34 mouse cellular contexts compared by ENCODE assay signal in the genomic region with DNA sequence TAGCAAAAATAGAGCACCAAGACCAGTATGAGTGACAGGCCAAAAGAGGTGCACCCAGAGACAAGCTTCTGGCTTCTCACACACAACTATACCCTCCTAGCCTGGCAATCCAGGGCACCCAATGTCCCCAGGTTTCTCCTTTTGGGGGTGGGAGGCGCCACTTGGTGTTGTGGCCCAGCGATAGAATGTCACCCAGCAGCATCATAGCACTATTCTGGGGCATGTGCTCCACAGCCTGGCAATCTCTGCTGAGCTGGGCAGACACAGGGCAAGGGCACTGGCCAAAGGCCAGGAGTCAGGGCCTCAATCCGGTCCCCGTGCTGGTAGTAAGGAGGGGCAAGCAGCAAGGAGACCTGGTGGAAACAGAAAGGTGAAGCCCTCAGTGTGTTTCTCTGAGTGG. TPM values are rescaled to one million over a fixed set of nuclear protein-coding genes. Genes with fewer than 3 reads are reported as not detected.
DNase-seq lines count a peak whose midpoint lies in the region; ATAC-seq and TF ChIP-seq lines count a peak whose summit lies in the region.
"Had no signal": no experiment of that assay in that cellular context is flagged by ENCODE, and none has a peak within 500 bp of the region (broad histone marks: within the 10 kb centered on the region; RNA-seq: fewer than 3 reads in every experiment).

No protein-coding gene starts in this region.

- no peak overlapping the region for H3K4me3 ChIP-seq in embryonic facial prominence, embryonic 15.5 days (replicated peaks)
- H3K4me3 ChIP-seq in embryonic facial prominence, embryonic 10.5 days = no peak overlapping the region
- H3K4me3 ChIP-seq in myocyte = no peak overlapping the region
- H3K4me3 ChIP-seq: embryonic facial prominence, embryonic 13.5 days; erythroblast, embryonic 14.5 days; hindbrain, embryonic 12.5 days; intestine, embryonic 15.5 days; left cerebral cortex, adult 2 months; limb, embryonic 12.5 days; liver, embryonic 15.5 days; neural tube, embryonic 15.5 days had no signal

- no peaks in the 10 kb centered on the region for H3K9me3 ChIP-seq in embryonic facial prominence, embryonic 15.5 days (replicated peaks)
- H3K9me3 ChIP-seq in embryonic facial prominence, embryonic 10.5 days = no peaks in the 10 kb centered on the region
- H3K9me3 ChIP-seq: embryonic facial prominence, embryonic 13.5 days; hindbrain, embryonic 12.5 days; intestine, embryonic 15.5 days; limb, embryonic 12.5 days; liver, embryonic 15.5 days; neural tube, embryonic 15.5 days had no signal

- 0 out of 2 replicates have a peak, but pooled peaks cover 5% of the 10 kb centered on the region for H3K36me3 ChIP-seq in embryonic facial prominence, embryonic 15.5 days
- H3K36me3 ChIP-seq in embryonic facial prominence, embryonic 10.5 days (replicated peaks) = no peaks in the 10 kb centered on the region
- no peaks in the 10 kb centered on the region for H3K36me3 ChIP-seq in myocyte (ENCODE audit: control insufficient read depth, insufficient read depth)
- H3K36me3 ChIP-seq: hindbrain, embryonic 12.5 days; intestine, embryonic 15.5 days; limb, embryonic 12.5 days; liver, embryonic 15.5 days; neural tube, embryonic 15.5 days had no signal

- no peak overlapping the region for H3K9ac ChIP-seq in embryonic facial prominence, embryonic 15.5 days
- H3K9ac ChIP-seq: embryonic facial prominence, embryonic 13.5 days; hindbrain, embryonic 12.5 days; intestine, embryonic 15.5 days; limb, embryonic 12.5 days; liver, embryonic 15.5 days; lung, embryonic 14.5 days; neural tube, embryonic 15.5 days had no signal

- H3ac ChIP-seq in myocyte (ENCODE audit: control insufficient read depth, insufficient read length) = no peak overlapping the region

- intact Hi-C loops in heart, postnatal 10 days (cut with DNase I) = loop anchor here (5.0 kb wide), 1 partner anchor 184 kb away; no protein-coding TSS in a partner anchor

- TF ChIP-seq POLR2A in myocyte (IDR thresholded peaks at IDR 0.05; ENCODE audit: insufficient read length, low read depth) = no peak

- H3K4me1 ChIP-seq in embryonic facial prominence, embryonic 15.5 days = no peaks in the 10 kb centered on the region
- H3K4me1 ChIP-seq in embryonic facial prominence, embryonic 10.5 days = no peaks in the 10 kb centered on the region
- H3K4me1 ChIP-seq: embryonic facial prominence, embryonic 13.5 days; hindbrain, embryonic 12.5 days; intestine, embryonic 15.5 days; limb, embryonic 12.5 days; liver, embryonic 15.5 days; neural tube, embryonic 15.5 days had no signal

- no peak for DNase-seq in embryonic facial prominence, embryonic 10.5 days (ENCODE audit: low spot score)
- DNase-seq in heart, postnatal 10 days = peak; percentile 44 to 47
- no peak for DNase-seq in heart, adult 9 months (ENCODE audit: low spot score in 2 of 2)
- peak; percentile 37 for DNase-seq in gastrocnemius, postnatal 10 days
- no peak for DNase-seq in urinary bladder, postnatal 14 days (ENCODE audit: low spot score)
- DNase-seq: adrenal gland, postnatal 14 days; cerebellum, adult 18-20 months; cerebellum, postnatal 36 days; embryo, embryonic 11 days; kidney, adult 9 months; kidney, postnatal 25 days; lung, embryonic 14.5 days; lung, postnatal 14 days; midbrain, embryonic 14.5 days; retina, postnatal 1 day; right cerebral cortex, postnatal 25 days; spleen, adult 18-20 months; thymus, postnatal 14 days had no signal

- no peak overlapping the region for H3K27ac ChIP-seq in embryonic facial prominence, embryonic 15.5 days (replicated peaks)
- no peak overlapping the region for H3K27ac ChIP-seq in embryonic facial prominence, embryonic 10.5 days (replicated peaks)
- H3K27ac ChIP-seq: embryonic facial prominence, embryonic 13.5 days; hindbrain, embryonic 12.5 days; hindbrain, postnatal 0 days; intestine, embryonic 15.5 days; left cerebral cortex, adult 2 months; limb, embryonic 12.5 days; liver, embryonic 15.5 days; neural tube, embryonic 15.5 days had no signal

- no peak overlapping the region for H3K4me2 ChIP-seq in embryonic facial prominence, embryonic 15.5 days (replicated peaks)
- H3K4me2 ChIP-seq in myocyte (ENCODE audit: low read depth) = no peak overlapping the region
- H3K4me2 ChIP-seq: embryonic facial prominence, embryonic 13.5 days; hindbrain, embryonic 12.5 days; intestine, embryonic 15.5 days; limb, embryonic 12.5 days; liver, embryonic 15.5 days; lung, embryonic 14.5 days; neural tube, embryonic 15.5 days had no signal

- H3K79me2 ChIP-seq in myocyte (ENCODE audit: control insufficient read depth, insufficient read depth) = no peaks in the 10 kb centered on the region

- peak; percentile 43; the same call in 1 of the 2 replicates for ATAC-seq in embryonic facial prominence, embryonic 15.5 days (ENCODE audit: insufficient number of reproducible peaks, low FRiP score, low TSS enrichment, low read depth)
- ATAC-seq: CD4-positive, CD25-positive, alpha-beta regulatory T cell, adult 4 months; forebrain, embryonic 16.5 days; hindbrain, postnatal 0 days; intestine, embryonic 15.5 days had no signal

- WGBS in embryonic facial prominence, embryonic 15.5 days = 76% methylated on average over 4 of the region's 4 CpGs
- WGBS in embryonic facial prominence, embryonic 10.5 days = 91% methylated on average over 4 of the region's 4 CpGs

- peaks cover 5% of the 10 kb centered on the region for H3K27me3 ChIP-seq in embryonic facial prominence, embryonic 15.5 days
- H3K27me3 ChIP-seq in embryonic facial prominence, embryonic 10.5 days (replicated peaks; ENCODE audit: low read depth, poor library complexity, severe bottlenecking) = peaks cover 66% of the 10 kb centered on the region
- H3K27me3 ChIP-seq in myocyte (ENCODE audit: control insufficient read depth, insufficient read depth, insufficient read length) = no peaks in the 10 kb centered on the region
- H3K27me3 ChIP-seq: neural tube, embryonic 15.5 days had no signal

TF ChIP-seq in myocyte, 11 proteins besides CTCF, POLR2A, EP300 and RAD21:
- TF ChIP-seq POLR2AphosphoS2 (IDR thresholded peaks at IDR 0.05; ENCODE audit: insufficient read length, low read depth) (peak; percentile 86), REST (IDR thresholded peaks at IDR 0.05; ENCODE audit: insufficient read depth, insufficient read length) (no peak)

RNA-seq across cellular contexts. Expression of gene Atp2b3, which starts 6.1 kb away (rescaled TPM):
- 0.41 and 0.43 TPM in 2 replicates for polyA plus RNA-seq in embryonic facial prominence, embryonic 15.5 days (2015; fragmentation: Nextera tagmentation; extraction: Ambion mirVana)
- 0.25 and 0.39 TPM in 2 replicates for polyA plus RNA-seq in embryonic facial prominence, embryonic 10.5 days (2016; fragmentation: Nextera tagmentation; extraction: Ambion mirVana)
- total RNA-seq in heart, postnatal 10 days (2021) = under 1 TPM in 1 of 2 experiments, not detected in 1; 0.15 TPM
- 1 to 10 TPM; 7.8 to 8.4 TPM for total RNA-seq in gastrocnemius, postnatal 10 days (2021)
- 0.07 TPM for polyA plus RNA-seq in myocyte (2012; fragmentation: generic; extraction: Trizol)
- total RNA-seq: granulocyte monocyte progenitor cell, adult 5-6 weeks; liver, adult 2 months; monocyte, adult 5-6 weeks had no signal
- polyA plus RNA-seq: CD4-positive, CD25-positive, alpha-beta regulatory T cell, adult 4 months; erythroblast, embryonic 14.5 days; liver, adult 2 months; lung, embryonic 14.5 days had no signal

RNA-seq across cellular contexts. Expression of gene Bgn, which starts 13.3 kb away (rescaled TPM):
- 302 and 313 TPM in 2 replicates for polyA plus RNA-seq in embryonic facial prominence, embryonic 15.5 days (2015; fragmentation: Nextera tagmentation; extraction: Ambion mirVana)
- 15.7 and 19.3 TPM in 2 replicates for polyA plus RNA-seq in embryonic facial prominence, embryonic 10.5 days (2016; fragmentation: Nextera tagmentation; extraction: Ambion mirVana)
- 100 to 1,000 TPM; 276 to 309 TPM for total RNA-seq in heart, postnatal 10 days (2021)
- total RNA-seq in gastrocnemius, postnatal 10 days (2021) = 100 to 1,000 TPM; 303 to 408 TPM
- polyA plus RNA-seq in myocyte (2012; fragmentation: generic; extraction: Trizol) = 1,139 TPM
- total RNA-seq: granulocyte monocyte progenitor cell, adult 5-6 weeks; monocyte, adult 5-6 weeks had no signal
- polyA plus RNA-seq: CD4-positive, CD25-positive, alpha-beta regulatory T cell, adult 4 months had no signal

RNA-seq across cellular contexts. Expression of gene Haus7, which starts 37.9 kb away (rescaled TPM):
- polyA plus RNA-seq in embryonic facial prominence, embryonic 15.5 days (2015; fragmentation: Nextera tagmentation; extraction: Ambion mirVana) = 56.5 and 58.7 TPM in 2 replicates
- polyA plus RNA-seq in embryonic facial prominence, embryonic 10.5 days (2016; fragmentation: Nextera tagmentation; extraction: Ambion mirVana) = 94.0 and 99.8 TPM in 2 replicates
- 10 to 100 TPM; 14.5 to 16.3 TPM for total RNA-seq in heart, postnatal 10 days (2021)
- 10 to 100 TPM; 21.2 to 25.1 TPM for total RNA-seq in gastrocnemius, postnatal 10 days (2021)
- polyA plus RNA-seq in myocyte (2012; fragmentation: generic; extraction: Trizol) = 32.6 TPM

Comparison
In these comparisons a context has a peak if more than half of its experiments do, and no peak if none do; other contexts are left out.
1. DNase-seq: peak in heart, postnatal 10 days (2 of 2) and gastrocnemius, postnatal 10 days (single experiment); none in embryonic facial prominence, embryonic 10.5 days (single experiment), heart, adult 9 months (0 of 2) and urinary bladder, postnatal 14 days (single experiment).
2. RNA of gene Bgn, which starts 13.3 kb away (polyA plus RNA-seq): 1,139 TPM in myocyte (single experiment) and 302 to 313 TPM in embryonic facial prominence, embryonic 15.5 days; 15.7 to 19.3 TPM in embryonic facial prominence, embryonic 10.5 days; every median in the first group is over 10 times any median in the second.